Mouse (Mus musculus) MEL (cell line): Measurements from ENCODE around the gene Clock. TPM values are rescaled to one million over a fixed set of nuclear protein-coding genes. Genes with fewer than 3 reads are reported as not detected.
A peak's percentile ranks its signal among the peaks of the same experiment; 100 is the strongest.

Experiments
- DNase-seq: peaks from one replicate; pipeline ENCODE4 v3.0.0; 2011; ENCODE audit warnings: low read depth, low spot score
- H3K27ac ChIP-seq: 2 replicates; pipeline ENCODE4 v1.5.1; 2012; ENCODE audit warnings: low read depth, mild to moderate bottlenecking, control low read depth, low read length, moderate library complexity; ENCODE audit not compliant: control insufficient read depth
- H3K27me3 ChIP-seq, 2 experiments: fragments of 150-350 bp in 1 of 2; sonication (generic) in 1 of 2; 2 replicates each; pipeline ENCODE4 v1.6.1; 2012; ENCODE audit warnings: low read length in 2 of 2, mild to moderate bottlenecking in 2 of 2, improper control_type of control experiment in 1 of 2, moderate library complexity in 1 of 2; ENCODE audit not compliant: insufficient read depth in 2 of 2, control insufficient read depth in 1 of 2
- H3K36me3 ChIP-seq, 2 experiments: 2 replicates each; pipeline ENCODE4 v1.6.1; 2012 to 2014; ENCODE audit warnings: low read length in 2 of 2, improper control_type of control experiment in 1 of 2, inconsistent platforms in 1 of 2, mild to moderate bottlenecking in 1 of 2; ENCODE audit not compliant: insufficient read depth in 2 of 2, control insufficient read depth in 1 of 2
- H3K4me1 ChIP-seq, 2 experiments: fragments of 150-350 bp in 1 of 2; sonication (generic) in 1 of 2; 2 replicates each; pipeline ENCODE4 v1.6.1; 2012; ENCODE audit warnings: low read length in 2 of 2, improper control_type of control experiment in 1 of 2, mild to moderate bottlenecking in 1 of 2; ENCODE audit not compliant: insufficient read depth in 2 of 2, control insufficient read depth in 1 of 2
- H3K4me3 ChIP-seq, 2 experiments: fragments of 150-350 bp in 1 of 2; sonication (generic) in 1 of 2; 2 replicates each; pipeline ENCODE4 v1.5.1; 2012; ENCODE audit warnings: low read depth in 2 of 2, low read length in 2 of 2, mild to moderate bottlenecking in 2 of 2, moderate library complexity in 2 of 2, control low read depth in 1 of 2, improper control_type of control experiment in 1 of 2; ENCODE audit not compliant: control insufficient read depth in 1 of 2, insufficient read depth in 1 of 2
- H3K79me2 ChIP-seq: 2 replicates; pipeline ENCODE4 v1.6.1; 2012; ENCODE audit warnings: mild to moderate bottlenecking, low read length, moderate library complexity; ENCODE audit not compliant: control insufficient read depth, poor library complexity, insufficient read depth
- H3K9ac ChIP-seq: 2 replicates; pipeline ENCODE4 v1.6.1; 2012; ENCODE audit warnings: low read depth, mild to moderate bottlenecking, control low read depth, low read length, moderate library complexity; ENCODE audit not compliant: control insufficient read depth, poor library complexity, severe bottlenecking
- H3K9me3 ChIP-seq: fragments of 150-350 bp; sonication (generic); replicated peaks from 2 replicates; pipeline ENCODE4 v1.6.1; 2012; ENCODE audit warnings: mild to moderate bottlenecking, low read length, improper control_type of control experiment, moderate library complexity; ENCODE audit not compliant: insufficient read depth
- BHLHE40 ChIP-seq: IDR thresholded peaks from 2 replicates; pipeline ENCODE4 v1.6.1; 2012; ENCODE audit warnings: low read depth, mild to moderate bottlenecking, inconsistent platforms, low read length, improper control_type of control experiment, borderline replicate concordance
- CHD1 ChIP-seq: IDR thresholded peaks from 2 replicates; pipeline ENCODE4 v1.6.1; 2012; ENCODE audit warnings: low read depth, mild to moderate bottlenecking, inconsistent platforms, low read length, improper control_type of control experiment
- CTCF ChIP-seq, 3 experiments: IDR thresholded peaks in 2 of 3; conservative IDR thresholded peaks in 1 of 3; 2 replicates each; pipeline ENCODE4 v1.5.1; 2011 to 2012; ENCODE audit warnings: low read length in 3 of 3, low read depth in 2 of 3, mild to moderate bottlenecking in 2 of 3, improper control_type of control experiment in 1 of 3, inconsistent platforms in 1 of 3, mixed read lengths in 1 of 3, moderate library complexity in 1 of 3; ENCODE audit not compliant: control insufficient read depth in 1 of 3, insufficient read depth in 1 of 3, poor library complexity in 1 of 3, severe bottlenecking in 1 of 3
- E2F4 ChIP-seq: IDR thresholded peaks from 2 replicates; pipeline ENCODE4 v1.6.1; 2011; ENCODE audit warnings: low read depth, low read length, improper control_type of control experiment, borderline replicate concordance
- EP300 ChIP-seq, 2 experiments: IDR thresholded peaks; 2 replicates each; pipeline ENCODE4 v1.6.1; 2011; ENCODE audit warnings: improper control_type of control experiment in 2 of 2, low read length in 2 of 2, low read depth in 1 of 2, mild to moderate bottlenecking in 1 of 2
- ETS1 ChIP-seq: IDR thresholded peaks from 2 replicates; pipeline ENCODE4 v1.6.1; 2012; ENCODE audit warnings: low read depth, mild to moderate bottlenecking, inconsistent platforms, low read length, improper control_type of control experiment, moderate library complexity
- JUND ChIP-seq: IDR thresholded peaks from 2 replicates; pipeline ENCODE4 v1.6.1; 2011; ENCODE audit warnings: low read depth, mild to moderate bottlenecking, improper control_type of control experiment, low read length
- KAT2A ChIP-seq: conservative IDR thresholded peaks from 2 replicates; pipeline ENCODE4 v1.6.1; 2012; ENCODE audit warnings: low read depth, low read length, improper control_type of control experiment, inconsistent platforms
- MAX ChIP-seq: IDR thresholded peaks from 2 replicates; pipeline ENCODE4 v1.6.1; 2011; ENCODE audit warnings: low read length, improper control_type of control experiment
- MAZ ChIP-seq: IDR thresholded peaks from 2 replicates; pipeline ENCODE4 v1.6.1; 2012; ENCODE audit warnings: low read depth, mild to moderate bottlenecking, inconsistent platforms, low read length, improper control_type of control experiment
- MYB ChIP-seq: IDR thresholded peaks from 2 replicates; pipeline ENCODE4 v1.6.1; 2011; ENCODE audit warnings: mild to moderate bottlenecking, low read depth, low read length, improper control_type of control experiment
- POLR2AphosphoS5 ChIP-seq: IDR thresholded peaks from 2 replicates; pipeline ENCODE4 v1.6.1; 2012; ENCODE audit warnings: low read depth, borderline replicate concordance, mild to moderate bottlenecking, inconsistent platforms, low read length, moderate library complexity, mixed read lengths
- RAD21 ChIP-seq: IDR thresholded peaks from 2 replicates; pipeline ENCODE4 v1.6.1; 2011; ENCODE audit warnings: mild to moderate bottlenecking, low read depth, low read length, improper control_type of control experiment
- SMC3 ChIP-seq: IDR thresholded peaks from 2 replicates; pipeline ENCODE4 v1.6.1; 2011; ENCODE audit warnings: low read depth, low read length, improper control_type of control experiment
- TAL1 ChIP-seq: IDR thresholded peaks from 2 replicates; pipeline ENCODE4 v1.6.1; 2012; ENCODE audit warnings: mild to moderate bottlenecking, inconsistent platforms, low read length, moderate library complexity, mixed read lengths
- TBP ChIP-seq: IDR thresholded peaks from 2 replicates; pipeline ENCODE4 v1.8.0; 2011; ENCODE audit warnings: low read depth, low read length, improper control_type of control experiment
- USF1 ChIP-seq: IDR thresholded peaks from 2 replicates; pipeline ENCODE4 v1.6.1; 2014; ENCODE audit warnings: low read depth, mild to moderate bottlenecking, inconsistent platforms, low read length, improper control_type of control experiment, moderate library complexity
- USF2 ChIP-seq, 2 experiments: IDR thresholded peaks; 2 replicates each; pipeline ENCODE4 v1.6.1; 2011 to 2012; ENCODE audit warnings: improper control_type of control experiment in 2 of 2, low read length in 2 of 2, borderline replicate concordance in 1 of 2, inconsistent platforms in 1 of 2, low read depth in 1 of 2, mild to moderate bottlenecking in 1 of 2; ENCODE audit not compliant: insufficient read depth in 1 of 2
- ZKSCAN1 ChIP-seq: IDR thresholded peaks from 2 replicates; pipeline ENCODE4 v1.6.1; 2012; ENCODE audit warnings: low read depth, mild to moderate bottlenecking, inconsistent platforms, low read length, improper control_type of control experiment, moderate library complexity
- ZMIZ1 ChIP-seq: IDR thresholded peaks from 2 replicates; pipeline ENCODE4 v1.6.1; 2012; ENCODE audit warnings: low read depth, mild to moderate bottlenecking, inconsistent platforms, low read length, improper control_type of control experiment, moderate library complexity
- polyA plus RNA-seq, 2 experiments: library from polyadenylated mRNA; stranded (reverse) in 1 of 2; unstranded in 1 of 2; fragments of >175 nt in 1 of 2; fragments of >200 nt in 1 of 2; gene quantifications; 2 replicates each; pipeline versions ENCODE4 v1.2.1 to v1.2.4; 2012; ENCODE audit warnings: low replicate concordance in 2 of 2, low read depth in 1 of 2; ENCODE audit not compliant: insufficient read length in 2 of 2, insufficient read depth in 1 of 2, missing spikeins in 1 of 2
- total RNA-seq: library from RNA; depleted of rRNA; stranded (reverse); fragments of 300-350 nt; gene quantifications from 2 replicates; pipeline ENCODE4 v1.2.3, GENCODE M21; 2012

The Clock gene
- total and polyA plus RNA-seq, 3 experiments: 4.1 to 77.5 (median 6.3) TPM

DNA sequence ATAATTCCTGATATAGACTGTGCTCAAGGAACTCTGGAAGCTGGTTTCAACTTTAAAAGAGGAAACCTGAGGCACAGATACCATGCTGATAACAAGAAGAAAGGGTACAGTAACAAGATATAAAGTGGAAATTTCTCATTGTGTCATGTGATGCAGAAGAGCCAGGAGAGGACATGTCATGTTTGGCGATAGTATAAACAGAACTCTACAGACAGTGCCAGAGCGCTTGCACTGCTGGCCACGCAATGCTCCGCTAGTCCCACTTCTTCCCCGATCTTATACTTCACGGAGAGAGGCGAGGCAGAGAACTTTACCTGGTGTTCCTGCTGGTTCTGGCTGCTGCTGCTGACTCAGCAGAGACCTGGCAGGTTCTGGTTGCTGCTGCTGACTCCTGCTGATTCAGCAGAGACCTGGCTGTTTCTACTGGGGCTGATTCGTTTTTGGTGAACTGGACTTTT lies 15.3 kb downstream of the Clock start (continued):
- TF ChIP-seq RAD21 (no peak), BHLHE40 (peak; percentile 62; the same call in 1 of the 2 replicates), MAZ (no peak), CTCF (IDR thresholded peaks at IDR 0.05 in 2 of 3, conservative IDR thresholded peaks at IDR 0.05 in 1 of 3; ENCODE audit: control insufficient read depth in 1 of 3, insufficient read depth in 1 of 3, low read depth in 2 of 3, low read length in 3 of 3, poor library complexity in 1 of 3, severe bottlenecking in 1 of 3) (no peak), TAL1 (no peak), ZMIZ1 (no peak), ZKSCAN1 (no peak), CHD1 (no peak), E2F4 (no peak), SMC3 (no peak)

DNA sequence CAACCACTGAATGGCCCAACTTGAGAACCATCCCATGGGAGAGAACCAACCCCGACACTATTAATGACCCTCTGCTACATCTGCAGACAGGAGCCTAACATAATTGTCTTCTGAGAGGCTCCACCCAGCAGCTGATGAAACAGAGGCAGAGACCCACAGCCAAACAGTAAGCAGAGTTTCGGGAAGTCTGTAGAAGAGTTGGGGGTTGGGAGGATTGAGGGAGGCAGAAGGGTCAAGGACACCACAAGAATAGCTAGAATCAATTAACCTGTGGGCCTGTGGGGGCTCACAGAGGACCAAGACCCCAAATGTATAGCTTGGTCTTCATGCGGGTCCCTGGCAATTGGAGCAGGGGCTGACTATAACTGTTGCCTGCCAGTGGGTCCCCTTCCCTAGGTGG lies 16.3 kb downstream of the Clock start:
- peaks cover 22 to 27% of the 10 kb centered on the region in 2 experiments for H3K4me1 ChIP-seq
- peak overlapping the region; percentile 4; the same call in 1 of the 2 replicates for H3K27ac ChIP-seq
- no peaks in the 10 kb centered on the region for H3K9me3 ChIP-seq
- H3K27me3 ChIP-seq: no peaks in the 10 kb centered on the region
- H3K4me3 ChIP-seq: peak overlapping the region in 1 of 2 experiments; percentile 27; a peak in 1 of 4 replicates
- peaks cover 4% of the 10 kb centered on the region for H3K79me2 ChIP-seq
- DNase-seq: no peak
- H3K36me3 ChIP-seq: peaks cover 0 to 35% of the 10 kb centered on the region in 2 experiments; a peak in 2 of 4 replicates
- no peak overlapping the region for H3K9ac ChIP-seq
- no peak for TF ChIP-seq EP300 (IDR thresholded peaks at IDR 0.05; ENCODE audit: low read depth in 1 of 2, low read length in 2 of 2)
- TF ChIP-seq KAT2A: no peak

DNA sequence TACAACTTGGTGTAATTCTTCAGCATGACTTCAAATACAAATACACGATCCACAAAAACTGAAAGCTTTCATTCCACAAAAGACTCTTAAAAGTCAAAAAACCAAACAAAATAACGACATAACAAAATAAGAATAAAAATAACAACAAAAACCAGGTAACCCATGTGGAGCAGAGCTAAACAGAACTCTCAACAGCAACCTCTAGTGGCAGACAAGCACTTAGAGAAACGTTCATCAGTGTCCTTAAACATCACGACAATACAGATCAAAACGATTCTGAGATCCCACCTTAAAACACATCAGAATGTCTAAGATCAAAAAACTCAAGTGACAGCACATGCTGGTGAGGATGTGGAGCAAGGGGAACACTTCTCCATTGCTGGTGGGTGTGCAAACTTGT lies 17.5 kb downstream of the Clock start:
- Histone ChIP-seq H3K36me3 (peaks cover 0 to 35% of the 10 kb centered on the region in 2 experiments; a peak in 2 of 4 replicates), H3K9ac (no peak overlapping the region), H3K79me2 (peaks cover 4% of the 10 kb centered on the region), H3K9me3 (no peaks in the 10 kb centered on the region), H3K4me3 (no peak overlapping the region), H3K27ac (no peak overlapping the region), H3K4me1 (peaks cover 22 to 29% of the 10 kb centered on the region in 2 experiments), H3K27me3 (no peaks in the 10 kb centered on the region)
- DNase-seq: peak; percentile 57
- TF ChIP-seq JUND (no peak), RAD21 (peak; percentile 37), CTCF (IDR thresholded peaks at IDR 0.05 in 2 of 3, conservative IDR thresholded peaks at IDR 0.05 in 1 of 3; ENCODE audit: control insufficient read depth in 1 of 3, insufficient read depth in 1 of 3, low read depth in 2 of 3, low read length in 3 of 3, poor library complexity in 1 of 3, severe bottlenecking in 1 of 3) (peak; percentile 23 to 60 (median 37); a peak in 5 of 6 replicates), ETS1 (no peak), MYB (no peak), SMC3 (peak; percentile 49), TBP (no peak), USF1 (no peak), USF2 (IDR thresholded peaks at IDR 0.05; ENCODE audit: borderline replicate concordance in 1 of 2, insufficient read depth in 1 of 2, low read depth in 1 of 2, low read length in 2 of 2) (no peak), KAT2A (no peak), MAX (no peak), POLR2AphosphoS5 (no peak)
